Mouse (Mus musculus) limb, embryonic 14.5 days (tissue): ENCODE results near the gene Krt77. TPM values are rescaled to one million over a fixed set of nuclear protein-coding genes. Genes with fewer than 3 reads are reported as not detected.

Experiments used
- ATAC-seq: fragments of 200-750 bp; cut with Nextera tagmentation; 2 replicates; pipeline ENCODE4 v1.8.0; 2017; ENCODE audit warnings: low read depth, moderate number of reproducible peaks, moderate TSS enrichment; ENCODE audit not compliant: low FRiP score
- DNase-seq: peaks from one replicate; pipeline ENCODE4 v3.0.0-alpha.2; 2015; ENCODE audit warnings: low spot score
- H3K27ac ChIP-seq: fragments of 300-500 bp; sonication (generic); replicated peaks from 2 replicates; pipeline ENCODE4 v1.5.1; 2014; ENCODE audit warnings: low read depth, mild to moderate bottlenecking, low read length, moderate library complexity, mixed read lengths
- H3K27me3 ChIP-seq: fragments of 300-500 bp; sonication (generic); 2 replicates; pipeline ENCODE4 v1.6.1; 2014; ENCODE audit warnings: low read length, mixed read lengths; ENCODE audit not compliant: control insufficient read depth, insufficient read depth
- H3K36me3 ChIP-seq: fragments of 300-500 bp; sonication (generic); 2 replicates; pipeline ENCODE4 v1.6.1; 2014; ENCODE audit warnings: mild to moderate bottlenecking, low read length, moderate library complexity, mixed read lengths; ENCODE audit not compliant: control insufficient read depth, insufficient read depth
- H3K4me1 ChIP-seq: fragments of 300-500 bp; sonication (generic); 2 replicates; pipeline ENCODE4 v1.6.1; 2014; ENCODE audit warnings: antibody characterized with exemption, low read length, mixed read lengths; ENCODE audit not compliant: control insufficient read depth, insufficient read depth
- H3K4me2 ChIP-seq: fragments of 300-500 bp; sonication (generic); replicated peaks from 2 replicates; pipeline ENCODE4 v1.6.1; 2014; ENCODE audit warnings: low read depth, mild to moderate bottlenecking, low read length, moderate library complexity; ENCODE audit not compliant: severe bottlenecking
- H3K4me3 ChIP-seq: fragments of 300-500 bp; sonication (generic); replicated peaks from 2 replicates; pipeline ENCODE4 v1.5.1; 2014; ENCODE audit warnings: low read length
- H3K9ac ChIP-seq: fragments of 300-500 bp; sonication (generic); 2 replicates; pipeline ENCODE4 v1.6.1; 2014; ENCODE audit warnings: mild to moderate bottlenecking, low read depth, low read length, moderate library complexity; ENCODE audit not compliant: severe bottlenecking
- H3K9me3 ChIP-seq: fragments of 300-500 bp; sonication (generic); 2 replicates; pipeline ENCODE4 v1.6.1; 2016; ENCODE audit warnings: low read length; ENCODE audit not compliant: control insufficient read depth
- POLR2A ChIP-seq: fragments of 200-500 bp; IDR thresholded peaks from 2 replicates; pipeline ENCODE4 v1.8.0; 2012; ENCODE audit warnings: inconsistent platforms, mild to moderate bottlenecking, moderate library complexity, borderline replicate concordance; ENCODE audit not compliant: insufficient read depth, insufficient read length; ENCODE audit errors: extremely low read depth
- WGBS: fragments of 180-500 bp; shearing (Covaris S2); extraction: QIAGEN DNeasy Blood & Tissue Kit; methylation state at CpG from one replicate; pipeline ENCODE4 v1.1.7; 2014; 5-methylcytosine and 5-hydroxymethylcytosine counted together
- polyA plus RNA-seq, 2 experiments: library from polyadenylated mRNA; depleted of rRNA in 1 of 2; stranded (reverse) in 1 of 2; unstranded in 1 of 2; fragments of >200 nt; fragmentation: Nextera tagmentation in 1 of 2; extraction: Ambion mirVana in 1 of 2; gene quantifications; 2 replicates each; pipeline versions ENCODE4 v1.2.1 to v1.2.3; 2012 to 2014

Krt77 gene
- polyA plus RNA-seq (2012; rRNA removed): 10.0 and 19.9 TPM in 2 replicates
- polyA plus RNA-seq (2014; fragmentation: Nextera tagmentation; extraction: Ambion mirVana): 16.4 and 32.8 TPM in 2 replicates

GRCm38 (mm10) chr15:101869431-101869830 lies at the start of gene Krt77:
TSS of gene Krt77 (minus strand) at chr15:101869705.
- H3K9me3 ChIP-seq: no peaks in the 10 kb centered on the region
- no peak for DNase-seq
- no peaks in the 10 kb centered on the region for H3K36me3 ChIP-seq
- no peak within 1 kb of the TSS for H3K9ac ChIP-seq
- no peak within 1 kb of the TSS for H3K4me3 ChIP-seq
- no peak within 1 kb of the TSS for H3K4me2 ChIP-seq
- no peak for ATAC-seq
- no peak within 1 kb of the TSS for H3K27ac ChIP-seq
- 31% methylated on average over 6 of the region's 6 CpGs for WGBS
- 0 out of 2 replicates have a peak, but pooled peaks cover 4% of the 10 kb centered on the region for H3K27me3 ChIP-seq
- no peak for TF ChIP-seq POLR2A
- no peaks in the 10 kb centered on the region for H3K4me1 ChIP-seq

GRCm38 (mm10) chr15:101916072-101916471 lies 46.6 kb upstream of the Krt77 start:
- Histone ChIP-seq H3K4me2 (no peak overlapping the region), H3K9me3 (no peaks in the 10 kb centered on the region), H3K27me3 (no peaks in the 10 kb centered on the region), H3K4me3 (no peak overlapping the region), H3K9ac (no peak overlapping the region), H3K36me3 (no peaks in the 10 kb centered on the region), H3K27ac (no peak overlapping the region), H3K4me1 (no peaks in the 10 kb centered on the region)
- DNase-seq: no peak
- no peak for ATAC-seq
- TF ChIP-seq POLR2A: no peak
- 70% methylated on average over 2 of the region's 2 CpGs for WGBS

- H3K9ac ChIP-seq: no peak overlapping the region
- 88% methylated on average over 5 of the region's 5 CpGs for WGBS
- no peak for TF ChIP-seq POLR2A
- H3K27me3 ChIP-seq: no peaks in the 10 kb centered on the region
- H3K9me3 ChIP-seq: no peaks in the 10 kb centered on the region
- no peaks in the 10 kb centered on the region for H3K36me3 ChIP-seq
- ATAC-seq (no peak), DNase-seq (no peak)
- H3K4me2 ChIP-seq: no peak overlapping the region
- no peaks in the 10 kb centered on the region for H3K4me1 ChIP-seq
- H3K27ac ChIP-seq: no peak overlapping the region
- H3K4me3 ChIP-seq: no peak overlapping the region
Observed at GRCm38 (mm10) chr15:101904849-101905248, 35.3 kb upstream of the Krt77 start.

GRCm38 (mm10) chr15:101902171-101903149 lies 33.0 kb upstream of the Krt77 start:
- Histone ChIP-seq H3K4me2 (no peak overlapping the region), H3K4me1 (no peaks in the 10 kb centered on the region), H3K9ac (no peak overlapping the region), H3K36me3 (no peaks in the 10 kb centered on the region), H3K27ac (no peak overlapping the region), H3K27me3 (no peaks in the 10 kb centered on the region), H3K4me3 (no peak overlapping the region), H3K9me3 (no peaks in the 10 kb centered on the region)
- no peak for TF ChIP-seq POLR2A
- ATAC-seq (no peak), DNase-seq (no peak)
- WGBS: 54% methylated on average over 12 of the region's 12 CpGs

- Histone ChIP-seq H3K36me3 (no peaks in the 10 kb centered on the region), H3K27me3 (no peaks in the 10 kb centered on the region), H3K4me1 (no peaks in the 10 kb centered on the region), H3K9ac (no peak overlapping the region), H3K4me3 (no peak overlapping the region), H3K27ac (no peak overlapping the region), H3K4me2 (no peak overlapping the region), H3K9me3 (no peaks in the 10 kb centered on the region)
- ATAC-seq: no peak
- no peak for TF ChIP-seq POLR2A
- no peak for DNase-seq
- 89% methylated on average over 4 of the region's 4 CpGs for WGBS
Observed at GRCm38 (mm10) chr15:101895216-101895615, 25.7 kb upstream of the Krt77 start.
